Mouse (Mus musculus) liver, embryonic 13.5 days (tissue): ENCODE measurements around the gene Wdr47. TPM values are rescaled to one million over a fixed set of nuclear protein-coding genes. Genes with fewer than 3 reads are reported as not detected.
A peak's percentile ranks its signal among the peaks of the same experiment; 100 is the strongest.
"Not testable (repeated sequence)": the region's sequence is repeated elsewhere in the genome, so short reads cannot be mapped to it uniquely, and the experiment has no call there.

Source experiments
- ATAC-seq: fragments of 200-750 bp; cut with Nextera tagmentation; 2 replicates; pipeline ENCODE4 v1.8.0; 2017; ENCODE audit warnings: low read depth, mild to moderate bottlenecking, moderate number of reproducible peaks, moderate library complexity
- DNase-seq: peaks from one replicate; pipeline ENCODE4 v3.0.0; 2022
- H3K27ac ChIP-seq: fragments of 300-500 bp; sonication (generic); 2 replicates; pipeline ENCODE4 v1.5.1; 2015; ENCODE audit warnings: moderate library complexity, mild to moderate bottlenecking, inconsistent platforms
- H3K27me3 ChIP-seq: fragments of 300-500 bp; sonication (generic); 2 replicates; pipeline ENCODE4 v1.6.1; 2015; ENCODE audit warnings: mild to moderate bottlenecking, inconsistent platforms
- H3K36me3 ChIP-seq: fragments of 300-500 bp; sonication (generic); 2 replicates; pipeline ENCODE4 v1.6.1; 2015; ENCODE audit warnings: mild to moderate bottlenecking, inconsistent platforms
- H3K4me1 ChIP-seq: fragments of 300-500 bp; sonication (generic); replicated peaks from 2 replicates; pipeline ENCODE4 v1.6.1; 2015; ENCODE audit warnings: inconsistent platforms
- H3K4me2 ChIP-seq: fragments of 300-500 bp; sonication (generic); 2 replicates; pipeline ENCODE4 v1.6.1; 2015; ENCODE audit warnings: inconsistent platforms, mild to moderate bottlenecking, moderate library complexity
- H3K4me3 ChIP-seq: fragments of 300-500 bp; sonication (generic); replicated peaks from 2 replicates; pipeline ENCODE4 v1.5.1; 2015; ENCODE audit warnings: mild to moderate bottlenecking, inconsistent platforms
- H3K9ac ChIP-seq: fragments of 300-500 bp; sonication (generic); 2 replicates; pipeline ENCODE4 v1.6.1; 2015; ENCODE audit warnings: mild to moderate bottlenecking, inconsistent platforms
- H3K9me3 ChIP-seq: fragments of 300-500 bp; sonication (generic); replicated peaks from 2 replicates; pipeline ENCODE4 v1.6.1; 2016; ENCODE audit warnings: inconsistent platforms
- WGBS: fragments of 180-500 bp; shearing (Covaris S2); methylation state at CpG from one replicate; pipeline ENCODE4 v1.1.7; 2015; ENCODE audit not compliant: insufficient replicate concordance; 5-methylcytosine and 5-hydroxymethylcytosine counted together
- polyA plus RNA-seq: library from polyadenylated mRNA; unstranded; fragments of >200 nt; fragmentation: Nextera tagmentation; extraction: Ambion mirVana; gene quantifications from 2 replicates; pipeline ENCODE4 v1.2.1, GENCODE M21; 2015

Gene Wdr47
- polyA plus RNA-seq, 1 experiment from 2014 or later, result 1.8 TPM

DNA sequence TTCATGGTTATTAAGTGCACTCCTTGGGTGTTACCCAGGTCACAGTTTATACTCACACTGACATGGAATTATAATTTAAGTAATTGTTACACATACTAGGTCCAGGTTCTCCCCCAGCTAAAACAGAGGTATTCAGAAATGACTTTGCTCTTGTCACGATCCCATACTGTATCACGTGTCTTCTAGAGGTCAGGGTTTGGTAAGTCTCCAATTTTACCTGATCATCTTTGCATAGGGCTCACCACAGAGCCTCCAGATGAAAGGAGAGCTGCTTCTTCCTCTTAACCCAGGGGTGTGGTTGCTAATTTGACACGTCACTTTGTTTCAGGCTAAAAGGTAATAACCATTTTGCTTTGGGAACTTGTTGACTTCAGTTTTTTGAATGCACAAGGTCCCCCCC is 53.8 kb downstream of the Wdr47 start:
- no peak overlapping the region for H3K4me3 ChIP-seq
- no peak overlapping the region for H3K27ac ChIP-seq

GRCm38 (mm10) chr3:108646036-108646435 is 55.0 kb downstream of the Wdr47 start:
- no peak overlapping the region for H3K27ac ChIP-seq
- H3K4me1 ChIP-seq, result no peaks in the 10 kb centered on the region
- no peak overlapping the region for H3K9ac ChIP-seq
- H3K27me3 ChIP-seq, result no peaks in the 10 kb centered on the region
- H3K4me3 ChIP-seq, result no peak overlapping the region
- H3K4me2 ChIP-seq, result no peak overlapping the region
- DNase-seq (no peak), ATAC-seq (no peak)
- no peaks in the 10 kb centered on the region for H3K9me3 ChIP-seq
- H3K36me3 ChIP-seq, result no peaks in the 10 kb centered on the region
- 70% methylated on average over 7 of the region's 7 CpGs for WGBS

More for the DNA sequence above, 53.8 kb downstream of the Wdr47 start:
- H3K27me3 ChIP-seq, result no peaks in the 10 kb centered on the region
- no peak for DNase-seq
- no peaks in the 10 kb centered on the region for H3K9me3 ChIP-seq
- ATAC-seq, result no peak
- no peaks in the 10 kb centered on the region for H3K4me1 ChIP-seq
- WGBS, result 71% methylated on average over 3 of the region's 3 CpGs
- no peaks in the 10 kb centered on the region for H3K36me3 ChIP-seq
- H3K9ac ChIP-seq, result no peak overlapping the region
- H3K4me2 ChIP-seq, result no peak overlapping the region

GRCm38 (mm10) chr3:108647681-108648080 is 56.6 kb downstream of the Wdr47 start:
- H3K27me3 ChIP-seq, result not testable (repeated sequence)

DNA sequence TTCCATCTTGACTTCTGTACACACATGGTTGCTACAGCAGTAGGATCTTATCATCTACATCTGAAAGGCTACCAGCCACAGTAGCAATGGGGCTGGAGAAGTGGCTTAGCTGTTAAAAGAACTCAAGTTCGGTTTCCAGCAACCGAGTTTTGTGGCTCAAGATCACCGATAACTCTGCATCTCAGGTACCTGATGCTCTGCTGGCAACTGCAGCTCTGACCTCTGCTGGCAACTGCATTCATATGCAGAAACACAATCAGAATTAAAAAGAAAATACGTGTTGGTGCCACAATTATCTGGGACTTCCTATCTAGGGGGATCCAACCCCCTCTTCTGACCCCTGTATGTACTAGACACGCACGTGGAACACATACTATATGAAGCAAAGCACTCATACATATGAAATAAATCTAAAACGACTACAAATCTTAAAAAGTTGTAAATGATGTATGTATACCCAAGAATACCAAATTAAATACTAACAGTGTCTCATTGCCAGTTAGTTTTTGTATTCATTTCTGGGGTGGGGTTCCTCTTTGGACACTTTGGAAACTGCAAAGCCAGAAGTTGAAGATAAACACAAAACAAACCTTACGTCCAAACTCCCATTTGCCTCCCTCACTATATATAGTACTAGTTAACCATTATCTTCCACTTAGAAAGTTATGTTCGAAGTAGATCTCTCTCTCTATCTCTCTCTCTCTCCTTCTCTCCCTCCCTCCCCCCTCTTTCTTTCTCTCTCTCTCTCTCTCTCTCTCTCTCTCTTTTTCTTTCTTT is 62.0 kb downstream of the Wdr47 start:
- peaks cover 4% of the 10 kb centered on the region; the same call in 1 of the 2 replicates for H3K36me3 ChIP-seq
- 16% methylated on average over 9 of the region's 9 CpGs for WGBS
- H3K4me2 ChIP-seq, result peak overlapping the region; percentile 77
- H3K4me1 ChIP-seq, result peaks cover 25% of the 10 kb centered on the region
- no peak for DNase-seq
- peak overlapping the region; percentile 46 for H3K9ac ChIP-seq
- H3K9me3 ChIP-seq, result no peaks in the 10 kb centered on the region
- no peaks in the 10 kb centered on the region for H3K27me3 ChIP-seq
- peak; percentile 41 for ATAC-seq
- no peak overlapping the region for H3K27ac ChIP-seq
- H3K4me3 ChIP-seq, result peak overlapping the region; percentile 39

More at GRCm38 (mm10) chr3:108647681-108648080, 56.6 kb downstream of the Wdr47 start:
- DNase-seq, H3K36me3 ChIP-seq, ATAC-seq, H3K4me2 ChIP-seq, H3K4me3 ChIP-seq, H3K4me1 ChIP-seq, H3K9ac ChIP-seq, H3K9me3 ChIP-seq, H3K27ac ChIP-seq: not testable (repeated sequence)
- WGBS, result 52% methylated on average over 5 of the region's 5 CpGs

- DNase-seq (peak; percentile 93), ATAC-seq (peak; percentile 95)
- peak within 1 kb of the TSS; percentile 77 for H3K4me2 ChIP-seq
- H3K27me3 ChIP-seq, result no peaks in the 10 kb centered on the region
- peaks cover 25% of the 10 kb centered on the region for H3K4me1 ChIP-seq
- under 1% methylated on average over 57 of the region's 57 CpGs for whole genome bisulfite sequencing
- peaks cover 10% of the 10 kb centered on the region; the same call in 1 of the 2 replicates for H3K36me3 ChIP-seq
- H3K4me3 ChIP-seq, result peak within 1 kb of the TSS; percentile 76
- H3K27ac ChIP-seq, result peak within 1 kb of the TSS; percentile 71
- peak within 1 kb of the TSS; percentile 83 for H3K9ac ChIP-seq
- H3K9me3 ChIP-seq, result no peaks in the 10 kb centered on the region
Measured at GRCm38 (mm10) chr3:108653710-108654379, 62.8 kb downstream of the Wdr47 start, which contains the start of gene Clcc1. TSS of gene Clcc1 (plus strand) at chr3:108653913.

- peak overlapping the region; percentile 71 for H3K27ac ChIP-seq
- no peak for ATAC-seq
- WGBS, result 5% methylated on average over 14 of the region's 14 CpGs
- H3K27me3 ChIP-seq, result no peaks in the 10 kb centered on the region
- peak overlapping the region; percentile 76 for H3K4me3 ChIP-seq
- peak overlapping the region; percentile 77 for H3K4me2 ChIP-seq
- H3K36me3 ChIP-seq, result peaks cover 13% of the 10 kb centered on the region; the same call in 1 of the 2 replicates
- H3K4me1 ChIP-seq, result peaks cover 25% of the 10 kb centered on the region
- peak overlapping the region; percentile 83 for H3K9ac ChIP-seq
- no peak for DNase-seq
- no peaks in the 10 kb centered on the region for H3K9me3 ChIP-seq
Measured at GRCm38 (mm10) chr3:108654566-108654965, 63.5 kb downstream of the Wdr47 start.

- Histone ChIP-seq H3K4me2 (peak overlapping the region; percentile 77), H3K27me3 (no peaks in the 10 kb centered on the region), H3K4me3 (peak overlapping the region; percentile 76; the same call in 1 of the 2 replicates), H3K27ac (no peak overlapping the region), H3K9ac (no peak overlapping the region), H3K4me1 (peaks cover 25% of the 10 kb centered on the region), H3K36me3 (peaks cover 20% of the 10 kb centered on the region; the same call in 1 of the 2 replicates), H3K9me3 (no peaks in the 10 kb centered on the region)
- DNase-seq (no peak), ATAC-seq (no peak)
- 81% methylated on average over 7 of the region's 7 CpGs for WGBS
Measured at GRCm38 (mm10) chr3:108655486-108655885, 64.4 kb downstream of the Wdr47 start.

DNA sequence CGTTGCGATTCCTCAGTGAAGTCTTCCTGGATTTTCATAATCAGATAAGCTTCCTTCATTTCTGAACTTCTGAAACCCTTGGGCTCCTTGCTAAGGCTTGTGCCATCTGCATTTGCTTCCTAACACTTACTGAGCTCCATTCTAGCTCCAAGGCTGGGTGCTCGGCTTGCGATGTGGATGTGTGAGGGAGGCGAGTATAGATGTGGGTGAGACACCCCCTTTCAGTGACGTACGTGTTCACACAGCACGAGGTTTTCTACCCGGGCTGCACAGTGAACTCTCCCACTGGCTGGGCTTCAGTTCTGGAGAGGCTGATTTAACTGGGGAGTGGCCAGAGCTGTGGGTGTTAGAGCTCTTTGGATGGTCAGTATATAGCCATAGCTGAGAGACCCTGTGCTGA is 67.5 kb downstream of the Wdr47 start:
- H3K4me1 ChIP-seq, result peaks cover 14% of the 10 kb centered on the region
- ATAC-seq (no peak), DNase-seq (no peak)
- peaks cover 46% of the 10 kb centered on the region for H3K36me3 ChIP-seq
- no peak overlapping the region for H3K4me2 ChIP-seq
- no peaks in the 10 kb centered on the region for H3K27me3 ChIP-seq
- no peak overlapping the region for H3K4me3 ChIP-seq
- 0 out of 2 replicates have a peak, but pooled peaks cover 6% of the 10 kb centered on the region for H3K9me3 ChIP-seq
- H3K27ac ChIP-seq, result no peak overlapping the region
- no peak overlapping the region for H3K9ac ChIP-seq
- 89% methylated on average over 9 of the region's 9 CpGs for WGBS

GRCm38 (mm10) chr3:108660941-108661340 is 69.9 kb downstream of the Wdr47 start:
- ATAC-seq, result no peak
- 70% methylated on average over 1 of the region's 1 CpGs for WGBS
- no peak for DNase-seq

DNA sequence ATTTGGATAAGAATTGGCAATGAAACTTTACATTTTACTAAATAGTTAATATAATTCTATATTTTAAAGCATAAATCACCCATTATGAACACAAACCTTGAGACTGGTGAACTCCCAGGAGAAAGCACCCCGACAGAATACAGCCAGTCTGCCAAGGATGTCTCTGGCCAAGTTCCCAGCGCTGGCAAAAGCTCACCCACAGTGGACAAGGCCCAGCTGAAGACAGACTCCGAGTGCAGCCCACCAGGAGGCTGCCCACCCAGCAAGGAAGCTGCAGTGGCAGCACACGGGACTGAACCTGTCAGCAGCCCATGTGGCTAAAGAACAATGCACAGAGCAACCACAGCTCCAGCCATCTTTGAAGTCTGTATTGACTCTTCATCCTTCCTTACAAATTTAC is 85.5 kb downstream of the Wdr47 start:
- no peak for ATAC-seq
- Histone ChIP-seq H3K9me3 (no peaks in the 10 kb centered on the region), H3K27me3 (no peaks in the 10 kb centered on the region), H3K36me3 (peaks cover 91% of the 10 kb centered on the region), H3K27ac (no peak overlapping the region), H3K4me3 (no peak overlapping the region), H3K4me2 (no peak overlapping the region), H3K9ac (no peak overlapping the region), H3K4me1 (no peaks in the 10 kb centered on the region)
- DNase-seq, result no peak
- 78% methylated on average over 4 of the region's 4 CpGs for WGBS

More at GRCm38 (mm10) chr3:108660941-108661340, 69.9 kb downstream of the Wdr47 start:
- Histone ChIP-seq H3K27me3 (no peaks in the 10 kb centered on the region), H3K4me3 (no peak overlapping the region), H3K4me2 (no peak overlapping the region), H3K9ac (no peak overlapping the region), H3K4me1 (no peaks in the 10 kb centered on the region), H3K27ac (no peak overlapping the region), H3K36me3 (peaks cover 63% of the 10 kb centered on the region), H3K9me3 (0 out of 2 replicates have a peak, but pooled peaks cover 6% of the 10 kb centered on the region)

- ATAC-seq, result 0 out of 2 replicates have a peak, but pooled peaks have one; percentile 41
- 78% methylated on average over 4 of the region's 4 CpGs for WGBS
Measured at GRCm38 (mm10) chr3:108681004-108681403, 89.9 kb downstream of the Wdr47 start.

More at GRCm38 (mm10) chr3:108681004-108681403, 89.9 kb downstream of the Wdr47 start:
- Histone ChIP-seq H3K27ac (no peak overlapping the region), H3K27me3 (no peaks in the 10 kb centered on the region), H3K36me3 (peaks cover 94% of the 10 kb centered on the region), H3K9ac (no peak overlapping the region), H3K4me3 (no peak overlapping the region), H3K9me3 (no peaks in the 10 kb centered on the region), H3K4me2 (no peak overlapping the region), H3K4me1 (no peaks in the 10 kb centered on the region)
- no peak for DNase-seq
